Mouse (Mus musculus): Measurements from ENCODE around the gene Hoxa9. TPM values are rescaled to one million over a fixed set of nuclear protein-coding genes. Genes with fewer than 3 reads are reported as not detected.
A peak's percentile ranks its signal among the peaks of the same experiment; 100 is the strongest.

Hoxa9 gene
- total RNA-seq, 2 experiments from 2014 or later: 7.8 to 8.3 TPM

DNA sequence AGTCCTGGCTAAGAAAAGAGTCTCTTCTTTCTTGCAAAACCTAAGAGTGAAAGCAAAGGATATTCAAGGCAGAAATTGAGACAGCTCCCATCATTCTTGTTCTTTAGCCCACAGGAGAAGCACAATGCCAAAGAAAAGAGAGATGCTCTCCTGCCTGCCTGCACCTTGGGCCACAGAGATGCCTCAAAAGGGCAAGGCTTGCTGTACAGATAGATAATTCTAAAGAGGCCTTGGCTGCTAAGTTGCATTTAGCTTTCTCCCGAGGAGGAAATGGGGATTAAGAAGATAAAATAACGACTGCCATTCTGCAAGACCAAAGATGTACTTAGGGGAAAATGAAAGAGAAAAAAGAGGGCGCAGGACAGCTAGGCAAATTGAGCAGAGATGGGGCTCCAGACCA, 16.0 kb upstream of the Hoxa9 start:
- intact Hi-C loops (cut with DNase I; ENCODE audit: low total_unique reads): no loop called here
- no peak for DNase-seq

DNA sequence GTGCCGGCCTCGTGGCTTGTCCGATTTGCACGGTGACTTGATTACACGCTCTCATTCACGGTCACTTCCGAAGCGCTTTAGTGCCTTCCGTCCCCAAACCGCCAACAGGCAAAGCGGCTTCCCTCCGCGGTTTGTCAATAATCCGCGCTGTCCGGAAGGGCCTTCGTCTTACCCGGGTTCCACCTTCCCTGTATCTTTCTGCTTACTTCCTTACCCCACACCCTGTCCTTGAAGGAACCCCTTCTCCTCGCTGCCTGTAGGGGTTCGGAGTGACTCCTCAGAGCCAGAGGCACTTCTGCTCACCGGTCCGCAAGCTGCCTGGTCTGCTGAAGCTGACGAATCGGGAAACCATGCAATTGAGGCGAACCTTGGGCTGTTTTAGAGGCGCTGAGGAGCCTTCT, 15.5 kb upstream of the Hoxa9 start:
- DNase-seq: no peak
- intact Hi-C loops (cut with DNase I; ENCODE audit: low total_unique reads): no loop called here

DNA sequence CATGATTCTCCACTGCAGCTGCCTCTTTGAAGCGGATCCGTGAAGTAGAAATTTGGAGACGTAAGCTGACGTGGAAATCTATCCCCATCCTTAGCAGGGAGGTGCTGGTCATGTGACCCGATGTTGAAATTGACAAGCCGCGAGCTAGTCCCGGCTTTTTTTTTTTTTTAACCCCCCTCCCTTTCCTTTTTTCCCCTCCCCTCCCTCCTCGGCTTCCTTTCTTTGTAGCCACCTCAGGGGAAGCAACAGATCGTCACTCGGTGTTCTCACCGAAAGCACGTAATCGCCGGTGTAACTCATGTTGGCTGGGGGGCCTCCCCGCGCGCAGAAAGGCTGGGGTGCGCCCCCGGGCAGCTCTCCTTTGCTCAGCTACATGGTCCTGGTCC, 14.9 kb upstream of the Hoxa9 start, which contains the start of gene Hoxa11:
Gene Hoxa11, minus strand, starts transcription at position 54 of the 386 bp plus-strand sequence.
- no peak for DNase-seq
- intact Hi-C loops (cut with DNase I; ENCODE audit: low total_unique reads): no loop called here

DNA sequence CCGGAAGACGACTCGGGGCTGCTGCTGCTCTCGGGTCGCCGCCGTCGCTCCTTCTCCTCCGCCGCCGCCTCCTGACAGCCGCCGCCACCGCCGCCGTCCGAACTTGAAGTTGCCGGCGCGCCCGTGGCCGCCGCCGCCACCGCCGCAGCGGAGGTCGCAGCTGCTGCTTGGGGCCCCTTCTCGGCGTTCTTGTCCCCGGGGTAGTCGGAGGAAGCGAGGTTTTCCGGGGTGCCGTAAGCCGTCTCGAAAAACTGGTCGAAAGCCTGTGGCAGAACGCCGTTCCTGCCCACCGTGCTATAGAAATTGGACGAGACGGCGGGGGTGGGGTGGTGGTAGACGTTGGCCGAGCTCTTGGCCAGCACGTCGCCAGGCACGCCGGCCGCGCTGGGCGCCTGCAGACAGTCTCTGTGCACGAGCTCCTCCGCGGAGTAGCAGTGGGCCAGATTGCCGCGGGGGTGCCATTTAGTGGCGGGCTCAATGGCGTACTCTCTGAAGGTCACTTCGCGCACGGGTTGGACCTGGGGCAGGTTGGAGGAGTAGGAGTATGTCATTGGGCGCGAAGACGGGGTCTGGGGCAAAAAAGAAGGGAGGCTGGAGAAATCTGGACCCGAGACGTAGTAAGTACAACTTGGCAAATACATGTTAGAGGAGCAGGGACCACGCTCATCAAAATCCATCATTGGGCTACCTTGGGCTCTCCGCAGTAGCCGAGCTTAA, 14.3 kb upstream of the Hoxa9 start:
- no peak for DNase-seq
- intact Hi-C loops (cut with DNase I; ENCODE audit: low total_unique reads): no loop called here

DNA sequence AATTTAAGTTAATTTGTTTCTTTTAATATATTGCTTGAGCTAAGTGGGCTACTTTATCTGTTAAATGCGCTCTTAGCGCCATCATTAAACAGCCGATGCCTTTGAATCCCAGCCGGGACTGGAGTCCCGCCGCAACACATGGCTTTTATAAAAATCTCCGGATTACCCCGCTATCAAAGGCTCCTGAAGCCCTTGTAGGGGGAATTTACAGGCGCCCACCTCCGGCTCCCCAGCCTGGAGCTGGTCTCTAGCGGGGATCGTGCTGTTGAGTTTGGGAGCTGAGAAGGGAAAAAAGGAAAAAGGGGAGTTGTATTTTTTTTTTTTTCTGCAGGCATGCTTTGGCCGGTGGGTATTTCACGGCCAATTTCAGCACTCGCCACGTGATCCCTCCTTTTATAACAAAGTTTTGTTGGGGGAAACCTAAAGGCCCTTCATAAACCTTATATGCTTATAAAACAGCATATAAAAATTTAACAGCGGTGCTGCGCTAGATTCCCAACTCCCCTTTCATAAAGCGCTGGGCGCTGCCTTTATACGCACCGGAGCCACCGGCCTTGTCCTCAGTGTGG, 13.7 kb upstream of the Hoxa9 start:
- intact Hi-C loops (cut with DNase I; ENCODE audit: low total_unique reads): no loop called here
- DNase-seq: no peak

DNA sequence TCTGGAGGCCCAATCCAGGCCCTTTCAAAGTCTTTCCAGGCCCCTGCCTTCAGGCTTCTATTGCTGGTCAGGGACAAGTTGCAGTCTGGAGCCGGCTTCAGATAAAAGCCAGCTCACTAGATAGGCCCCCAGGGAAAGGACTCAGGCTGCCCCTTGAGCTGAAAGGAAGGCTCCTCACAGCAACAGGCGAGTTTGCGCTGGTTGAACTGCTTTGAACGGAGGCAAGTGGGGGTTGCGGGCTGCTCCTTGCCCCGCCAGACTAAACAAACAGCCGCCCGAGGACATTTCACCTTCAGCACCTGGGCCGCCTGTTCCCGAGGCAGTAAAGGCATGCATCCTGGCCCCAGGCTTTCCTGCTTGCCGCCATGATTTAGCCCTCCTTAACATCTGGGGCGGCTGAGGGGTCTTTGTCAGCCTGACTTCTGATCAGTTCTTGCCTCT, 12.8 kb upstream of the Hoxa9 start:
- intact Hi-C loops (cut with DNase I; ENCODE audit: low total_unique reads): no loop called here
- DNase-seq: no peak

DNA sequence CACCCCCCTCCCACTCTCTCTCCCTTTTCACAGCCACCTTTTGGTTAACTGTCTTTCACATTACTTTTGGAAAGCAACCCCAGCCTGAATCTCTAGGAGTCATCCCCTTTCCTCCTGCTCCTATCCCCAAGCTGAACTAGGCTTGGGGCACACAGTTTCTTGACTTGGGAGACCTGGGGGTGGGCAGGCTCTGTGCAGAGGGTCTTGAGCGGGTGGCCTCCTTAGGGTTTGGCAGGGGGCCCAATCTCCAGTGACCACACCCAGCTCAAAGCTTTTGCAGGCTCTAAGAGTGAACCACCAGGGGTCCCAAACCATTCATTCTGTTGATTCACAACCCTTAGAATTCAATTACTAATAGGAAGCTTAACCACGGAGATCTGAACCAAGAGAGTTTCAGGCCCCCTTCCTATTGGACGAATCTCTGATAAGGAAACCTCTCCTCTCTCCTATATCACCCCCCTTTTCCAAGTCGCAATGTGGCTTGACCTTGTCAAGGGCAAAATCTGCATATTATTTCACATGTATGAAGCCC, 12.0 kb upstream of the Hoxa9 start:
- intact Hi-C loops (cut with DNase I; ENCODE audit: low total_unique reads): no loop called here
- DNase-seq: no peak

DNA sequence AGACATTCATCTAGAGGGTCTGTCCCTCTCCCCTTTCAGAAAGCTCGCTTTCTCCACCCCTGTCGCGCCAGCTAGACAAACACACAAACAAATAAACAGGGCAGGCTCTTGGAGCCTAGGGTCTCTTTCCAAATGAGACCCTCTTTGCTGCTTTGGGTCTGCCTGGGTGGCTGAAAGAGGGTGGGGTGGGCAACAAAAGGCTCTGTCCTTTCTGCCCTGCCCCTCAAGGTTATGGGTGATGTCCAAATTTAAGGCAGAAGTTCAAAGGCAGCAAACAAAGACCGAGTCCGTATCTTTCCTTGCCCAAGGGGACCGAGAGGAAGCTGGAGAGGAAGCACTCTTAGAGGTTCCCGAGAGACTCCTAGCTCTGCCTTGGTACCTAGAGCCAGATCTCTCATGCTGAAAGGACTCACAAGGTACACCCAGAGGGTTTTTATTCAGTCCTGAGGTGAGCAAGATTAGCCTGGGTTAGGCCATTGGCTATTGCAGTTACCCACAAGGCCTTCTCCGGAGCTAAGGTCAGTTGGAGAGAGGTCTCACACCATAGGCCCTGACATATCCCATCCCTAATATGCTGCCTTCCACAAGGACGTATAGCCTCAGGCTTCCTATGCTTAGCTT, 10.2 kb upstream of the Hoxa9 start:
- intact Hi-C loops (cut with DNase I; ENCODE audit: low total_unique reads): no loop called here
- DNase-seq: no peak

DNA sequence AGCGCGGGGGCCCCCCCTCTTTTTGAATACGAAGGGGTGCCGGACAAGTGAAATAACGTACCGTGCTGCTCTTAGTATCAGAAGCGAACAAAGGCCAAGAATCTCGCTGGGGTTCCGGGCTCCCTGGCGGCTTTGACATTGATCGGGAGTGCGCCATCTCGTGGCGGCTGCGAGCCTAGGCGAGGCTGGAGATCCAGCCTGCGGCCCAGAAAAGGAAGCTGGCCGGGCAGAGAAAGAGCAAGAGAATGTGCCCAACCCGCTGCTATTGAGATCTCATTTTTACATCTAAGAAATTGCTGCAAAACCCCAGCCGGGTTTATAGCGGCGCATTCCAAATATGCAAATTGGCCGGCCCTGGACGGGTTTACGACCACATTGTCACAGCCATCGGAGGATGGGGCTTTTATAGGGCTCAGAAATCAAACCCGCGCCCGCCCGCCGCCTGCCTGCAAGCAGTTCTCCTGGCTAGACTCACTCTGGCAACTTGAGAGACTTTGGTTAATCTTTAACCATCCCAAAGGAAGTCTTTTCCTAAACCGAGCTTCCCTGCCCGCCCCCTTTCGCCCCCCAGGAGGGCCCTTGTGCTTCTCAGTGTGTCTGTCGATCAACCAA, 9.6 kb upstream of the Hoxa9 start, which contains the start of gene Hoxa10:
Gene Hoxa10, minus strand, starts transcription at position 466 of the 612 bp plus-strand sequence.
- peak; percentile 93 for DNase-seq
- intact Hi-C loops (cut with DNase I; ENCODE audit: low total_unique reads): no loop called here

DNA sequence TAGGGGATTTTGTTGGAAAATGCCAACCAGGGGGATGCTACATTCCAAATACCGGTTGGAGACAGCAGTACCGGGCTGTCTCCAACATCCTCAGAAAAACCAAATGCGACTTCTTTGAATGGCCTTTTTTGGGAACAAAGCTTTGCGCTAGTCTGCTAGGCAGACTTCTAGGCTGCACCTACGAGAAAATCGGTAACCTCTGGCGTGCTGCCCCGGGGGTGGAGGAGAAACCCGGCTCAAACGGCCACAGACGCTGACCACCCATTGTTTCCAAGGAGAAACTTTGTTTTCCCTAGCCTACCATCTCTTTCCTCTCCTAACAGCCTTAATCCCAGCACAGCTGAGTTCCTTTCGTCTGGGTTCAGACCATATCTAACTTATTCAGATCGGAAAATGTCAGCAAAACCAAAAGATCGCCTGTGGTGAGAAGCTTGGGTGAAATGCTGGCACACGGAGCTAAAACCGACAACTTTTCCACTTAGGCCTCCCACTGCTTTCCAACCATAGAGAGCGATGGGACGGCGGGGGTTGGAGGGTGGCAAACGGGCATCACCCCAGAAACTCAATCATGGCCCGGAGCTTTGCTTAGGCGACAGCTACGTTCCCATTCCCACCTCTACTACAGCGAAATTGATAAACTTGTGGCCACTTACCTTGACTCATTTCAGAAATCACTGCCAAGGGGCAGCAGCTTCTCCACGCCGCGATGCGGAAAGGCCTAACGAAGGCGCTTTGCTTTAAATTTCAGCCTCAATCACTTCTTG, 8.9 kb upstream of the Hoxa9 start:
- no peak for DNase-seq
- intact Hi-C loops (cut with DNase I; ENCODE audit: low total_unique reads): no loop called here

DNA sequence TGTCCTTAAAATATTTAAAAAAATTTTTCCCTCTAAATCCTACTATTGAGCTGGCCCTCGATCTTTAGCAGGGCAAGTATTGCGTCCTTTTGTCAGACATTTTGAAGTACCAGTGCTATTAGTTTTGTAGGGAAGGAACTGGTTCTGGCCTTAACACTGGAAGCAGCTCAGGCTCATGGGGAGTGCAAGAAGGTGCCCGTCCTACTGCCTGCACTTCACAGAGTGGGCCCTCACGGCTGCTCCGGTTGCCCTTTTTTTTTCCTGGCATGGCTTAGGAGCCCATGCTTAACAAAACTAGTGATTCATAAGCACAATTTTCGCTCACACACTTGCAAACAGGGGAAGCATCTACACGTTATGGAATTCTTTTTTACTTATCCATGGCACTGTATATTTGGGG, 8.1 kb upstream of the Hoxa9 start:
- intact Hi-C loops (cut with DNase I; ENCODE audit: low total_unique reads): no loop called here

DNA sequence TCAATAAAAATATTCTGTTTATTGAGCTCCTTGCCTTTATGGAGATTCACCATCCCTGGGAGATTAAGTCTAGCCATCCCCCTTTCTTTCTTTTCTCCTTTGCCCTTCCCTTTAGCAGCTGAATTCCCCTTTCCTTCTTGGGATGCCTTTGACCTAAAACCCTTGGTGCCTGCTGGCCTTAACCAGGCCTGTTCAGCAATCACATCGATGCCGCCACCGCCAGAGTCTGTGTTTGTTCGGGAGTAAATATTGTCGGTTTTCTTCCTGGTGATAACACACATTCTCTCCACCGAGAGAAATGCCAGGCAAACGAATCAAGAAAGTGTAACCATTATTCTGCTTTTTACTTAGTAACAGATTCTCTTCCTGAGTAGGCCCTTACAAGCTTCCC, 7.3 kb upstream of the Hoxa9 start:
- no peak for DNase-seq
- intact Hi-C loops (cut with DNase I; ENCODE audit: low total_unique reads): no loop called here

More for the DNA sequence above, 8.1 kb upstream of the Hoxa9 start:
- DNase-seq: no peak

DNA sequence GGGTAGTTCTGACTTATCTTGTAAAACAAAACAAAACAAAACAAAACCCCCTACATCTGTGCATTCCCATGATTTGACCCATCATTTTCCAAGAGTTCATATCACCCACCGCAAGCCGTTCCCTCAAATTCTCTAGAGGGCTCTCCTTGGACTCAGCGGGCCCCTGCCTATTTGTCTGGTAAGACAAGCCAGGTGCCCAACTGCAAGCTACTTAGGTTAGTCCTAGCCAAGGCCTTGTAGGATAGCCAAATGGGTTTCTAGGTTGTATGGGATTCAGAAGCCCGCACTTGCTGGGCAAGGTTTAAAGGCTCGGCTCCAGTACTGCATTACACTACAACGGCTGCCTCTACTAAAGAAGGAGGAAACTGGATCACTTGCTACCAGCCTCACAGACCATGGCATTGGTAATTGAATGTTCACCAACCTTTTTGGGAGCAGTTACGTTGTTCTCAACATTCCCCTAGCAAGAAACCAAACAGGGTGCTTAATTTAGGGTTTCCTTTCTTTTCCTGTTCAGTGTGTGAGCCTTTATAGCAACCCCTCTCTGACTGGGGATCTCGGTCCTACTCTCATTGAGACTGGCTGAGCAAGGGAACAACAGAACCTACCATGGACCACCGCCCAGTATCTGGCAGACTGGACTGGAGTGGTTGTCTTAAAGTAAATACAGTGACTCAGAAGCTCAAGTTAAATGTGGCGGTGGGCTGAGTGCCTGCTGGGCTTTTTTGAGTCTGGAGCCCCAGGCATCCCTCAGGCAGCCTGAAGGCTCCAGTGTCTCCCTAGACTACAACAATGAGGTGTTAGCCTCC, 6.7 kb upstream of the Hoxa9 start:
- no peak for DNase-seq
- intact Hi-C loops (cut with DNase I; ENCODE audit: low total_unique reads): no loop called here

DNA sequence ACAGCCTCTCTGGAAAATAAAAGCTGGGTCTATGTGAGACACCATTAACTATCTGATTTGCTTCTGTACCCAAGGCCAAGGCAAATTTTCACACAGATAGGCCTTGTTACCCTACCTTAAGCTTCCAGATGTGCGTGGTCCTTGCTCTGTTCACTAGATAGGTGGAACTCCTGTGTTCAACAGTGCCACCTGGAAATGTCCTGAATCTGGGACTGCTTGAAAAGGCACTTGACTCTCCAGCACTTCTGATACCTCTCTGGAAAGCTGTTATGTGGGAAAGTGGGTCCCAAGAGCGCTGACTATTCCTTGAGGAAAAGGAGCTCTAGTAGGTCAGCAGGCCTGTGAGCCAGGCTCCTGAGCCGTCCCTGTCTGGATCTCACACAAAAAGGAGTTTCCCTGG, 5.9 kb upstream of the Hoxa9 start:
- no peak for DNase-seq
- intact Hi-C loops (cut with DNase I; ENCODE audit: low total_unique reads): no loop called here

DNA sequence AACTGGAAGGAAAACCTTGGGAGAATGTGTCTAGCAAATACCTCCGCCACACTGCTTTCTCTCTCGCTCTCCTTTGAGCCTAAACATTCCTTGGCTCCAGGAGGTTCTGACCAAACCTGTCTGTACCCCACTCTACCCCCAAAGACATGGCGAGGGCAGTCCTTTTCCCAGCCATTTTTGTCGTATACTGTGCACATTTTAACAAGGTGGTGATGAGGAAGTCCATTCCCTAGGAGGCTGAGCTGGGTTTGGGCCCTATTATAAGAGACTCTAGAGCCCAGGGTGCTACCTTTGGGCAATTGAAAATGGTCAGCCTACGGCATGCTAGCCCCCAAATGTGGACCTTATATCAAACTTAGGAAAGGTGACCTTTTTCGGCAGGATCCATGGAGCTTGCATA, 5.0 kb upstream of the Hoxa9 start:
- DNase-seq: no peak
- intact Hi-C loops (cut with DNase I; ENCODE audit: low total_unique reads): no loop called here

DNA sequence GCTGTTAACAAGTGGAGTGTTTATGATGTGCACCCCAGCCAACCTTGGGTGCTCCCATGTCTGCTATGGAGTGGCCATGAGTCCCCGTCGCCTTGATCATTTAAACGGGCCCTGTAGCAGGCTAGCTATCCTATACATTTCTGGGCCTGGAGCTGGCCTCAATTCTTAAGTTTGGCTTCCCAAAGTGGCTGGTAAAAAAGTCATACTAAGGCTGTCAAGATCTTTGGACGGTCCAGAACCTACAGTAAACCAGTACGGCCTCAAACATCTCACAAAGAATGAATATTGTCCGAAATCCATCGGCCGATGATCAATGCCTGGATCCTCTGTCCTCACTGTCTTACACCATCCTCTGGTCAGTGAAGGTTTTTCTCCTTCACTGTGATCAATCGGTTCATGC, 4.4 kb upstream of the Hoxa9 start:
- DNase-seq: no peak
- intact Hi-C loops (cut with DNase I; ENCODE audit: low total_unique reads): no loop called here

DNA sequence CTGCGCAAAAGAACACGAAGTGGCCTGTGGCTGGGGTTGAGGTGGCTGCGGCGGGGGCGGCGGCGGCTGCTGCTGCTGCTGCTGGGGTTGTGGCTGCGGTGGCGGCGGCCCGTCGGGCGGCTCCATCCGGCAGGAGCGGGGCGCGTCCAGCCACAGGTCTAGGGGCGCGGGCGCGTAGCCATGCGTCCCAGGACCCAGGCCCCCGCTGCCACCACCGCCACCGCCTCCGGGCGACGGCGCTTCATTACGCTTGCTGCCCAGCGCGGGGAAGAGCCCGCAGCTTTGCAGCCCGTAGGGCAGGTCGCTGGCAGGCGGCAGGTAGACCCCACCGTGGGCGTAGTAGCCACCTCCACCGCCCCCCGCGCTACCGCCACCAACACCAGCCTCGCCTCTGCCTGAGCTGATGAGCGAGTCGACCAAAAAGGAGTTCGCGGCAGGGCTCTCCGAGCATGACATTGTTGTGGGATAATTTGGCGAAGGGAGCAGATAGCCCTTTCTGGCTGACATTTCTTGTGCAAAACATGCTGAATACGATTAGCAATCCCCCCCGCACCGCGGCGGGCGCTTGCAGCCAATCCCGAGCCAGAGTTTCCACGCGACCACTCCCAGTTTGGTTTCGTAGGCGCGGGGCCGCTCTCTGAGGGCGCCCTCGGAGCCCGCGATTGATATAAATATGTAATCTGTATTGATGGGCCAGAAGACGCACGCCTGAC, 3.7 kb upstream of the Hoxa9 start:
- peak; percentile 71 for DNase-seq
- intact Hi-C loops (cut with DNase I; ENCODE audit: low total_unique reads): no loop called here
